Mouse (Mus musculus): Measurements from ENCODE around the gene Cog6.
A peak's percentile ranks its signal among the peaks of the same experiment; 100 is the strongest.

The Cog6 gene

DNA sequence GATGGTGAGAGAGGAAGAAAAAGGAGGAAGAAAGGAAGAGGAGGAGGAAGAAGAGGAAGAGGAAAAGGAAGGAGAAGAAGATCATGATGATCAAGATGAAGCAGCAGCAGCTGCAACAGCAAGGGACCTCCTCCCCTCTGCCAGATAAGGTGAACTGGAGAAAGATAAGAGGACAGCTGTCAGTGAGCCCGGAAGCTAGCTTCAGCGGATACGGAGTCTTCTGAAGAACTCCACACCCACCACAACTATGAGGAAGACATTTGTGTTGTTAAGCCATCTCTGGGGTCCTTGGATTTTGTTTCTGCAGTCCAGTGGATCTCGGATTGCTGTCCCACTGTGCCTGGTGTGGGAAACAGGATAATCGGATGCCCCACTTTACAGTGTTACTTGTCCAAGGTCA lies 15.4 kb upstream of the Cog6 start:
- DNase-seq (ENCODE audit: low spot score) = no peak

DNA sequence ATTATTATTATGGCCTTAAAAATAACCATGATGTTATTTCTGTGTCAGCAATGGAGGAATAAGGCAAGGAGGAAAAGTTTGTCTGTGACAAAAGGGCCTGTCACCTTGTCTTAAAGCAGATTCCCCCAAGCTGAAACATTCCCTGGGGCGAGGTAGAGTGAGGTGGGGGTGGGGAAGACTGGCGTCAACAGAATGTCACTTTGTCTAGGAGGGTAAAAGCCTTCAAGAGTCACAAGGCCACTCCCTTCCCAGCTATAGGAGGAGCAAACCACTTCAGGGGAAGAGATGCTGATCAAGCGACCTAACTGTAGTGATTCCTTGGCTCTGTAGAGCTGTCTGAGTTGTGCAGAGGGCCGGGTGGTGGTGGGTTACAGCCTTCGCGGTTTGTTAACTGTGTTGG lies 14.5 kb upstream of the Cog6 start:
- DNase-seq (ENCODE audit: low spot score) = no peak

DNA sequence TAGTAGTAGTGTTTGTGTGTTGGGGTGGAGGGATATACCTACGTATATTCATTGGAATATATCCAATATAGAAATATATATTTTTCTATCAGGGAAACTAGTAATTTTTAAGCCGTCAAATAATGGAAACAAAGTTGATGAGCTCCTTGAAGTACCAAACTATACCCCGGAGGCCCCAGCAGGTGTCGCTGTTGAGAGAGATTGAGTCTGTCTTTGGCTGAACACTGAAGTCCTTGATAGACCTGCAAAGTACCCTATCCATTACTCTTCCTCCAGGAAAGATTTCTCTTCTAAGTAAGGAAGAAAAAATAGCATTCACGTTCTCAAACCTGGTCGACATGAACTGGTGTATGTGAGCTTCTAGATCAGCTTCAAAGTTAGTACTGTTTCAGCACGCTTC lies 12.0 kb upstream of the Cog6 start:
- DNase-seq (ENCODE audit: low spot score) = peak; percentile 40

DNA sequence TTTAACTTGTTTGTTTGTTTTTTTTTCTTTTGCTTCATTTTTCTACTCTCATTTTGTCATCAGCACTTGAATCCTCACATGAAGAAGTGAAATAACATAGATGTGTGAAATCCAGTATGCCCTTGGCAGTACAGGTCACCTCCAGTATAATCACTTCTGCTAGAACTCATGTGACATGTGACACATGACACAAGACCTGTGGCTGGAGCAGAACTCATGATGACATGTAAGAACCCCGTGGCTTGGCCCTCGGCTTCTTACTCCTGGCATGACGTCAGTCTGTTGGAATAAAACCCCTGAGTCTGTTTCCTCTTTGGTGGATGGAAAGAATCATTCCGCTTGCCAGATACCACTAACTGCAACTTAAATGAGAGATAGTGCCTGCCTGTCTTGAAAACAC lies 10.3 kb upstream of the Cog6 start:
- no peak for DNase-seq (ENCODE audit: low spot score)

DNA sequence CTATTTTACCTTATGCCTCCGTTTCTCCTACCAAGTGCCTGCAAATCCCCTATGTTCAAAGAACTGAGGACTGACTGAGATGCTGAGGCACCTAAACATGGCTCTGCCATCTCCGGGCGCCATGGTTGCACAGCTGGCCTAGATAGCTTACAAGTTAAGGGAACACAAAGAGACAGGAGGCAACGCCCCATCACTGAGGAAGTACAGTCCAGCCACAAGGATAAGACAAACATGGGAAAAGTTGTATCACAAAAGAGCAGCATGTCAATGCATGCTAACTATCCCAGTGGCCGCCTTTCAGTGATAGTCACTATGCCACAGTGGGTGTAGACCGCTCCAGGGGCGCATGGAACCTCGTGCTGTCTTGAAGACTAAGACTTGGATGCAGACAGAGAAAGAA lies 9.6 kb downstream of the Cog6 start:
- no peak for DNase-seq (ENCODE audit: low spot score)

DNA sequence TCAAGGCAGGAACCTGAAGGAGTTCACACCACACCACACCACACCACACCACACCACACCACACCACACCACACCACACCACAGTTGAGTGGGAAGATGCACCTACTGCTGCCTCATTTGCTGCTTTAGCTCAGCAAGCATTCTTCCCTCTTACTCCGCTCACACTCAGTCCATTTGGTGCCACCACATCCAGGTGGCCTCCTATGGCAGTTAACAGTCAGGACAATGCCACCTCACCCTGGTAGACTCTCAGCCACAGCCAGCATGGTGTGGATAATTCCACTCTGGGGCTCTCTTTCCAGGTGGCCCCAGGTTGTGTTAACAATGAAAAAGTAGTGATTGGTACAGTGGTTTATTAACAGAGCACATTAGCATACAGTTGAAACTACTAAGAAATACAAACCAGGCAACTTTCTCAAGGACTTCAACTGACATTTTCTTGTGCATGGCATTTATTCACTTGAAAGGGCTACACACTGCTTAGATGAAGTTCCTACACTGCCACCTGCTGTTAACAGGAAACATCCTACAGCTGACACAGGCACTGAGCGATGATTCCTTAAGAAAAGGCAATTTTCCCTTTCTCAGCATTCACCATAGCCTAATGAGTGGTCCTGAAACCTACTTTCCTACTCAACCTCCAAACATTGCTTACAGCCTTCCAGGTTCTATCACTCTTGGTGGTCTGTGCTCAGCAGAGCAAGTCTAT lies 12.5 kb downstream of the Cog6 start:
- no peak for DNase-seq (ENCODE audit: low spot score)

DNA sequence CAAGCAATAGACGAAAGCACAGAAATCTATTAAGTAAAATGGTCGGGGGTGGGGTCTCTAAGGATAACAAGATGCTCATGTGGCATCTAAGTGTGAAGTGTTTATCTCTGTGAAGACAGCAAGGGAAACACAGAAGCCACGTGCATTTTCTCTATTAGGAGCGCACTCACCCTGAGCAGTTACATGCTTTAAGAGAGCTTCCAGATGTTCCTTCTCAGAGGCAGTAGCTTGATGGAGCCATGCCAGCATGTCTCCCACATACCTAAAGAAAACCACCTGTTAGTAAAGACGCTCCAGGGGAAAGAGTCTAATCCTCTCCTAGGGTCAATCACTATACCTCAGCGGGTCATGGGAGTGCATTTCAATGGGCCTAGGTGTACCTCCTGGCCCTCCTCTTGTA lies 15.0 kb downstream of the Cog6 start:
- no peak for DNase-seq (ENCODE audit: low spot score)

DNA sequence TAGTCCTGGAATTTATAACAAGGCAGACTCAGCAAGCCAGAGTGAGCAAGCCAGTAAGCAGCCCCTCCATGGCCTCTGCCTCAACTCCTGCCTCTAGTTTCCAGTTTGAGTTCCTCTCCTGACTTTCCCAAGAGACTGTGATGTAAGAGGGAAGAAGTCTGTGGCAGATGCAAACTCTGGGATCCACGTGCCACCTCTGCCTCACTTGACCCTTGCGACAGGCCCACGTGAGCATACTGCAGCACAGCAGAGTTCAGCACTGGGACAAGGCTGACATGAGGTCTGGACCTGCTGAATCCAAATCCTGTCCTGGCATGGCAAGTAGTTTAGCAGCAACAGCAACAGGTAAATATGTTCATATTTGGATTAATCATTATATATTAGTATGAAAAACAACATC lies 17.0 kb downstream of the Cog6 start:
- no peak for DNase-seq (ENCODE audit: low spot score)

DNA sequence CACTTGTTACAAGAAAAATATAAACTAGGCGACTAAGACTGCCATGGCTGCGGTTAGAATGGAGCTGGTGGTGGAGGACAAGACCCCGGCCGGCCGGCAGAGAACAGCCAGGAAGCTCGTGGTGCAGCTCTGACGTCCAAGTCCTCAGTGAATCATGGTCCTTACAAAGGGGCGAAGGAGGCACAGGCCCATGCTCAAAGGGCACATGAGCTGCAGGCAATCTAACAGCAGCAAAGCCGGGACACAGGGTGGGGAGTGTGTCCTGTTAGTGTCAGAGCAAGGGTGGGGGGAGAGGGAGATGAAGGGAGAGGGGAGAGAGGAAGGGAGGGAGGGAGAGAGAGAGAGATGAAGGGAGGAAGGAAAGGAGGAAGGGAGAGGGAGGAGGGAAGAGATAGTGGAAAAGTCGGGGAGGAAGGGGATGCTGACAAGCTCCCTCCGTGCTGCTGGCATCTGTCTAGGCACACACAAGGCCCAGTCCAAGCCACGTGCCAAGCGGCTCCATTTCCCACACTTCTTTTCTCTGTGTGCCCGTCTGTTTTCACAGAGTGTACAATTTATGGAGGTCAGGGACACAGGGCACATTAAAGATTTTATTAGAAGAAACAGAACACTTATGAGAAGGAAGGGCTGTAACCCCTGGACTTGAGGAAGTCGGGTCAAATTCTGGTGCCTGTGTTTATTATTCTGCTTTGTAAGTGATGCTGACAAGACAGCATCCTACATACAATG lies 17.9 kb downstream of the Cog6 start:
- no peak for DNase-seq (ENCODE audit: low spot score)

DNA sequence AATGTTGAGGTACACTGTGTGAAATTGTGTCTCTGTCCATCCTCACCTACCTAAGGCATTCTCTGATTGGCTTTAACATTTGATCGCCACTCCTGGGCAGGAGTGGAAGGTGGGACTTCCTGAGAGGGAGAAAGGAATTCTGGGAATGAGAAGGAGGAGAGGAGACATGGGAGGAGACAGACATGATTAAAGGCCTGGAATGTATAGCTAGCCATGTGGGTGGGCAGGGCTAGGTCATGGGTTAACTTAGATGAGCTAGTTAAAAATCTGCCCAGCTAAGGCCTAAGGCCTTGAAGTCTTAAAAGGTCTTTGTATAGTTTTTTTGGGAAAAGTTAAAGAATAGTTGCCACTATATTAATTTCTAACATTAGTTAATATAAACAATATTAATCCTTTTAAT lies 19.7 kb downstream of the Cog6 start:
- no peak for DNase-seq (ENCODE audit: low spot score)

DNA sequence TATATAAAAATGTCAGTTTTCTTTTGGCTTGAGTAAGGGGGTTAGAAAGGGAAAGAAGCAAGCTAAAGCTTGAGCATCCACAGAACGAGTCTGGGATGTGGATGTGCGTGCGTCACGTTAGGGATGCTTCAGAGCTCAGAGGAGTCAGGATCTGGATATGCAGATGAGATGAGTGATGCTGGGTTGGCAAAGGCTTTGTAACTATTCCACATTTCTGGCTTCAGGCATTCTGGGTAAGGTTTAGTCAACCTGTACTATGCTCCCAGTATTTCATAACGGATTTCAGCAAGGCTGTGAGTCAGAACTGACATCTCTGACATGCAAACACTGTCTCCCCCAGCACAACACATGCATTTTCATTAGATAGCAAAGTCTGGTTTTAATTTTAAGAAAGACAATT lies 20.4 kb downstream of the Cog6 start:
- DNase-seq (ENCODE audit: low spot score) = no peak

DNA sequence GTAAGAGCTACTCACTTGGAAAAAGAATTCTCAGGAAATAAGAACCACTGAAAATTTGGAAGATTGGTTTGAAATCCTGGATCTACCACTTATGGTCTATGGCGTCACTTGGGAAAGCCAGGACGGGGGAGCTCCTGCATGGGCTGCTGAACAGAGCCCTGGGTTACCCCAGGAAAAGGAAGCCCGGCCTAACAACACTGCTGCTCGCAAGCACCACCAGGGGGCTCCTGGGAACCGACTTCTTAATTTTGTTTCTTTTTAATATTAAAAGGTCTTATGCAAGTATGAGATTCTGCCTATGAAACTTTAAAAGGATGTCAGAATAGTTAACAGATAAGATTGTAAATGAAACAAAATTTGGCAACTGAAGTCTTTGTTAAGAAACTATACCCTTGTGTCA lies 22.4 kb downstream of the Cog6 start:
- no peak for DNase-seq (ENCODE audit: low spot score)

DNA sequence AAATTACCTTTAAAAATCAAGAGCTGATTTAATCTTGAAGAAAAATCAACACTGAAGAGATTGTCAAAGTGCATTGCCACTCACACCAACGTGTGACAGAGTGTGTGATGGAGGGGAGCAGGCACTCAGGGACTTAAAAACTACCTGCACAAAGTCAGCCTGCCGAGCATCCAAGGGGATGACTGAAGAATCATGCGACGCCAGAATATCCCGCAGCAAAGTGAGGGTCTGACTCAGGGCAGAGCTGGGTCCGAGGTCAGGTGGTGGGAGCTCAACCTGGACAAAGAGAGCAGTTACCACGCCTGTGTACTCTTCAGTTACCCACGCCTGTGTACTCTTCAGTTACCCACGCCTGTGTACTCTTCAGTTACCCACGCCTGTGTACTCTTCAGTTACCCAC lies 23.7 kb downstream of the Cog6 start:
- no peak for DNase-seq (ENCODE audit: low spot score)

DNA sequence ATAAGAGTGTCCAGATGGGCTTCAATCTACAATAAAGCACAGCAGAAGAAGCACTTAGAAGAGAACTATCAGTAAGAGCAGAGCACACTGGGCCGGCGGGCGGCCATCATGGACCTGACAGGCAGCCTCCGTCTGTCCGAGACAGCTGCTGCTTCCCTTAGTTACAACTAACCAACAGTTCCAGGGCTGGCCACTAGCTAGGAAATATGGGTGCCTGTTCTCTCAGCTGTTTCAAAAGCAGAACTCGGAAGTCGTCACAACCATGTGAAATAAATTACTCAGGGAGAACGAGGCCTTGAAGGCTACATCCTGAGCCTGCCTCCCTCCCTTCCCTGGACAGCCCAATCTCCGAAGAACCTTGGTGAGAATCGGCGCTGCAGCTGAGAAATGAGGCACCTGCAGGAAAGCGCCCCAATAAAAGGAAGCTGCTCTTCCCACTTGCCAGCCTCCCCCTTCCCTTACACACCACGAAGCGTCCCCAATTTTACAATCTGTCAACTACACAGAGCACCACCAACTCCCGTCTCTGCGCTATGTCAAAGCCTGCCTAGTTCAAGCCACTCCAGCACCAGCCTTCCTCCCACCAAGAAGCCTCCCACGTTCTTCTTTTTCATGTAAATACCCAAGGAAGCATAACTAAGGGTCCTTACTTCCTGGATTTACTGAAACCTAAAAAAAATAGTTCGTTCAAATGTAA lies 26.8 kb downstream of the Cog6 start:
- no peak for DNase-seq (ENCODE audit: low spot score)

DNA sequence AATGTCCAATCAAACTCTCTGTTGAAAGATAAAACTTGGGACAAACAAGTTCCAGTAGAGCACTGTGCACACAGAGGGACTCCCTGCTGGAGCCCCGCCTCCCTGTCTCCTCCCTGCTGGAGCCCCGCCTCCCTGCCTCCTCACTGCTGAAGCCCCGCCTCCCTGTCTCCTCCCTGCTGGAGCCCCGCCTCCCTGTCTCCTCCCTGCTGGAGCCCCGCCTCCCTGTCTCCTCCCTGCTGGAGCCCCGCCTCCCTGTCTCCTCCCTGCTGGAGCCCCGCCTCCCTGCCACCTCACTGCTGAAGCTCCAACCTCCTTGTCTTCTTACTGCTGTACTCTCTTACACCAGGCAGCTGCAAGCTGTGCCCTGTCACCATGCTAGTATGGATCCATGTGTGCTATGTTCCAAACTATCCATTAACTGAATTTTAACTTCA lies 31.5 kb downstream of the Cog6 start:
- DNase-seq (ENCODE audit: low spot score) = peak; percentile 17

DNA sequence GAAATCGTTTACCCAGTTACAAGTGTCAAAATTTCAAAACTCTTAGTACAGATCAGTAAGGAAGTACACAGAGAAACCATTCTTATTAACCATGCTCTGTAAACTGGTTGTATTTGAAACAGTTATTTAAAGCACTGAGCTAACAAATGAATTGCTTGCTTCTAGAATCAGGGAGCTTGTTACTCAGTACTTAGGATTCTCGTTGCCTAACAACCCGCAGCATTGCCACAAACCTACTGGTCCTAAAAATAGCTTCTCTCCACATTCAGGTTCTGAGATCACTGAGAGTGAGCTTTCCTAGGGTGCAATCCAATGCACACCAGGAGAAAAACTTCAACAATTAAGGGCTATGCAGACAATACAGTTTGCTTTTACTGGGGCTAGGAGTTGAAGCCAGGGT lies 33.3 kb downstream of the Cog6 start:
- no peak for DNase-seq (ENCODE audit: low spot score)

DNA sequence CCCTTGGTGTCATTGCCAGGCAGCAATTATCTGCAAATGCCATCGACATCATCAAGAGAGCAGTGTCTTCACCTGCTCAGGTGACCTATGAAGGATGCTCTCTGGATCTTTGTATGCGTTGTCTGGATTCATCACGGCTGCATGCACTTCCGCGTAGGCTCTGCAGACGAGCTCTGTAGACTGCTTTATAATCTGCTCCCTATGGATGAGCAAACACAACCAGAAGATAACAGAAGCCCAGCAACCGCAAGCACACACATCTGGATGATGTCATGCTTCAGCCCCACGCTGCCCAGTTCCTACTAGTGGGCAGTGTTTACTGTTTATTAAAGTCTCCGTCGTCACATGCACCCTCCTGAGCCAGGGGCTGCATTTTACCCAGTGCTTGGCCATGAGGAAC lies 34.0 kb downstream of the Cog6 start:
- DNase-seq (ENCODE audit: low spot score) = no peak

DNA sequence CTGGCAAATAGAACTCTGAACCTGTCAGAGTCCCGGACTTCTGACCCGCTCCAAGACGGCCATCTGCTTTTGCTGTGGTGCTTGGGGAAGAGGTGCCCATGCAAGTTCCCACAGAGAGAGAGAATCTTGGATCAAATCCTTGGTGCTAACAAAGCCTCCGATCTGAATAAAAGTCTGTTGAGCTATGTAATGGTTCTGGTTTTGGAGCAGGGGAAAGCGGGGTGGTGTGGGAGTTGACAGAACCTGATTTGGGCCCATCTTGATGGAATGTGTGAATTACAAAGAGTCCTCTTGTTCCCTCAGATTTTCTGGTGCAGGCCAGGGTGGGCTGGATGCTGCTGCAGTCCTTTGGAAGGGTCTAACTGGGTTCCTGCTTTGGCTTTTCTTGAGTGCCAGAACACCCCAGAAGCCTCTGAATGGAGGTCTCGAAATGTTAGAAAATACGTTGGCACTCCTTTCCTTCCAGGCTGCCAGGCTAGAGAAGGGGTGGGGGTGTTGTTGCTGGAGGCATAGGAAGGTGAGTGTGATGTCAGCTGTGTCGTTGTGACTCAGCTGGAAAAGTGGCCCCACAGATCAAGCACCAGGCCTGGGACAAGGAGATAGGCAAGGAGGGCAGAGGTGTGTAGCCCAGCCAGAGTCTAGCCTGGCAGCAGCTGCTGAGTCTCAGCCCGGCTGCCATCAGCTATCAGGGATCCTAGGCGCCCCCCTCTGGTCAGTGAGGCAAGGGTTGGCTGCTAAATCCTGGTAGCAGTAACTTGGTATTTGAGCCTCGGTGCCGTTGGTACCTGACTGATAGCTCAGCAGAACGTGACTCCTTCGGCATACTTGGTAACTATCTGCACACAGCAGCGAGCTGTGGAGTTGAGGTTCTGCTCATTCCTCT lies 42.1 kb downstream of the Cog6 start:
- DNase-seq (ENCODE audit: low spot score) = peak; percentile 38

DNA sequence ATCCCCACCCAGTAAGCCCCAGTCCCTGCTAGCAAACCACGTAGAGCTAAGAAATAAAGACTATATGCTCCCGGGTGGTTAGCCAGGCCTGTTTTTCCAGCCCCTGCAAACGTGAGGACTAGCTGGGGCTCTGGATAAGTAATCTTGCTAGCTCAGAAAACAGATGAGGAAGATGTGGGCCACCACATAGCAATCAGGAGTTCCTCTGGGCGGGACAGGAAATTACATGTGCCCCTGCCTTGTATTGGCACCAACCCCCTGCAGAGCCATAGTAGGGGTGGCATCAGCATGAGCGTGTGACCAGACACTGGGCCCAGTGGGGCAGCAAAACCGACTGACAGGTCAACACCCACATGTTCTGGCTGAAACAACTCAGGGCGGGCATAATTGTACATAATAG lies 44.1 kb downstream of the Cog6 start:
- no peak for DNase-seq (ENCODE audit: low spot score)

DNA sequence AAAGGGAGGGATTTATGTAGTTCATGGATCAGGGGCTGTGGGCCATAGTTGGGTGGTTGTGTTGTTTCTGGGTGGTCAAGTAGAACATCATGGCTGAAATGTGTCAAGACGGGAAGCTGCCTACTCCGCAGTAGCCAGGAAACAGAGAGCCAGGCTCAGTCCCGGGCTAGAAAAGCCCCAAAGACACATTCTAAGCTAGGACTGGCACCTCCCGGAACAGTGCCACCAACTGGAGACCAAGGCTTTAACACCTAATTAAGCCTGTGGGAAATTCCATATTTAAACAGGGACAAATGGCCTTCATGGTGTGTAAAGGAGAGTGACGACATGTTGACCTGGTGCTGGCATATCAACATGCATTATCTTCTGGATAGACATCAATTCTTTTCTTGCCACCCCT lies 50.0 kb downstream of the Cog6 start:
- DNase-seq (ENCODE audit: low spot score) = no peak

DNA sequence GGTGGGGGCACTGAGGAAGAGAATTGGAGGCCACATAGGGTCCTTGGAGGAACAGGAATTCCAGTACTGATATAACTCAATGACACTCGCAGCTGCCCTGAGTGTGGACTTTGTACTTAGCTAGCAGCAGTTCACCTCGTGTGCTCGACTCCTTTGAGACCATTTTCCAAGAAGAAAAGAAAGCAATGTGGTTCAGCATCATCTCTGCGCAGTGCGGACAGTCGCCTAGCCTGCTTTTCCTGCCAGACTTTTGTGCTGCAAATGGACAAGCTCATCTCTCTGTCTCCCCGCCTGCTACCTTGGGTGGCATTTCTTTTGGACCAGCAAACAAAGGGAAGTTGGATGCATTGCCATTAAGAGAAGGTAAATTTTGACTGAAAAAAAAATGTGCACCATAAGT lies 52.8 kb downstream of the Cog6 start:
- DNase-seq (ENCODE audit: low spot score) = no peak

DNA sequence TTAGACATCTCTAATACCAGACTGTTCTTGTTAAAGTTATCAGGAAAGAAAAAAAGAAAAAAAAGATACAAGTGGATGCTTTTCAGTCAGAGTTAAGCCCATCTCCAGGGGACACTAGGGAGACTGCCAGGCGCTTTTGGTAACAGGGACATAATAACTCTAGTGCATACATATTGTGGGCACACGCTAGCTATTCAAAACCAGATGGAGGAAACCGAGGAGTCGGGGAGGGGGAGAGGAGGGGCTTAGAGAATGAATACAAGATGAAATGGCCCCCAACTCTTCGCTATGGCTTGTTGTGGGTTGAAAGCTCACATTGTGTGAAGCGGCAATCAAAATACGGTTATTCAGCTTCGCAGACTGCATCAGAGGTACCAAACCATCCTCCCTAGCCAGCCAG lies 53.6 kb downstream of the Cog6 start:
- no peak for DNase-seq (ENCODE audit: low spot score)

Data from spleen, adult 12 weeks (tissue).